Mouse (Mus musculus): ENCODE measurements around the gene Atp6v1f. TPM values are rescaled to one million over a fixed set of nuclear protein-coding genes. Genes with fewer than 3 reads are reported as not detected.

The Atp6v1f gene
- polyA plus RNA-seq (2014; fragmentation: Illumina TruSeq; extraction: RNeasy Lipid Tissue Mini Kit (QIAGEN cat#74804); ENCODE audit: low read depth, low replicate concordance) = 195 TPM

GRCm38 (mm10) chr6:29467583-29468354, at the start of gene Atp6v1f:
TSS of gene Atp6v1f (plus strand) at chr6:29467718.

GRCm38 (mm10) chr6:29433038-29433803, 34.3 kb upstream of the Atp6v1f start, which contains the start of gene Flnc:
TSS of gene Flnc (plus strand) at chr6:29433256.

GRCm38 (mm10) chr6:29471137-29471536, 3.6 kb downstream of the Atp6v1f start, which contains the start of gene Atp6v1fnb:
TSS of gene Atp6v1fnb (plus strand) at chr6:29471437.

GRCm38 (mm10) chr6:29507447-29508309, 40.2 kb downstream of the Atp6v1f start, which contains the start of gene Kcp:
TSS of gene Kcp (minus strand) at chr6:29507952.

Other genes starting within 250 kb of the Atp6v1f start
- gene Hilpda, start 195.2 kb upstream of the Atp6v1f start, polyA plus RNA-seq (2014; fragmentation: Illumina TruSeq; extraction: RNeasy Lipid Tissue Mini Kit (QIAGEN cat#74804); ENCODE audit: low read depth, low replicate concordance) = 11.6 TPM
- 19.9 TPM for gene Fam71f2, start 188.1 kb upstream of the Atp6v1f start, polyA plus RNA-seq (2014; fragmentation: Illumina TruSeq; extraction: RNeasy Lipid Tissue Mini Kit (QIAGEN cat#74804); ENCODE audit: low read depth, low replicate concordance)
- 5.7 TPM for gene Fam71f1, start 148.6 kb upstream of the Atp6v1f start, polyA plus RNA-seq (2014; fragmentation: Illumina TruSeq; extraction: RNeasy Lipid Tissue Mini Kit (QIAGEN cat#74804); ENCODE audit: low read depth, low replicate concordance)
- 164 TPM for gene Calu, start 119.6 kb upstream of the Atp6v1f start, polyA plus RNA-seq (2014; fragmentation: Illumina TruSeq; extraction: RNeasy Lipid Tissue Mini Kit (QIAGEN cat#74804); ENCODE audit: low read depth, low replicate concordance)
- not detected for gene Opn1sw, start 79.2 kb upstream of the Atp6v1f start, polyA plus RNA-seq (2014; fragmentation: Illumina TruSeq; extraction: RNeasy Lipid Tissue Mini Kit (QIAGEN cat#74804); ENCODE audit: low read depth, low replicate concordance)
- 37.0 TPM for gene Ccdc136, start 71.4 kb upstream of the Atp6v1f start, polyA plus RNA-seq (2014; fragmentation: Illumina TruSeq; extraction: RNeasy Lipid Tissue Mini Kit (QIAGEN cat#74804); ENCODE audit: low read depth, low replicate concordance)
- gene Flnc, start 34.5 kb upstream of the Atp6v1f start, polyA plus RNA-seq (2014; fragmentation: Illumina TruSeq; extraction: RNeasy Lipid Tissue Mini Kit (QIAGEN cat#74804); ENCODE audit: low read depth, low replicate concordance) = 4.9 TPM
- gene Atp6v1fnb, start 3.7 kb downstream of the Atp6v1f start, polyA plus RNA-seq (2014; fragmentation: Illumina TruSeq; extraction: RNeasy Lipid Tissue Mini Kit (QIAGEN cat#74804); ENCODE audit: low read depth, low replicate concordance) = 0.72 TPM
- 4.2 TPM for gene Kcp, start 40.2 kb downstream of the Atp6v1f start, polyA plus RNA-seq (2014; fragmentation: Illumina TruSeq; extraction: RNeasy Lipid Tissue Mini Kit (QIAGEN cat#74804); ENCODE audit: low read depth, low replicate concordance)
- gene Irf5, start 58.9 kb downstream of the Atp6v1f start, polyA plus RNA-seq (2014; fragmentation: Illumina TruSeq; extraction: RNeasy Lipid Tissue Mini Kit (QIAGEN cat#74804); ENCODE audit: low read depth, low replicate concordance) = 11.7 TPM
- 45.9 TPM for gene Tnpo3, start 142.2 kb downstream of the Atp6v1f start, polyA plus RNA-seq (2014; fragmentation: Illumina TruSeq; extraction: RNeasy Lipid Tissue Mini Kit (QIAGEN cat#74804); ENCODE audit: low read depth, low replicate concordance)
- gene Tspan33, start 226.5 kb downstream of the Atp6v1f start, polyA plus RNA-seq (2014; fragmentation: Illumina TruSeq; extraction: RNeasy Lipid Tissue Mini Kit (QIAGEN cat#74804); ENCODE audit: low read depth, low replicate concordance) = 6.6 TPM